Mouse (Mus musculus) bone marrow, adult 2 months (tissue): ENCODE measurements around the gene Rps27rt.

Experiments
- CTCF ChIP-seq: fragments of 200-500 bp; IDR thresholded peaks from 2 replicates; pipeline ENCODE4 v1.5.1; 2011; ENCODE audit warnings: low read length, control low read depth; ENCODE audit not compliant: control insufficient read depth, insufficient read depth
- POLR2A ChIP-seq: fragments of 200-500 bp; IDR thresholded peaks from 2 replicates; pipeline ENCODE4 v1.6.1; 2011; ENCODE audit warnings: low read depth, mild to moderate bottlenecking, control low read depth, low read length, borderline replicate concordance; ENCODE audit not compliant: control insufficient read depth

DNA sequence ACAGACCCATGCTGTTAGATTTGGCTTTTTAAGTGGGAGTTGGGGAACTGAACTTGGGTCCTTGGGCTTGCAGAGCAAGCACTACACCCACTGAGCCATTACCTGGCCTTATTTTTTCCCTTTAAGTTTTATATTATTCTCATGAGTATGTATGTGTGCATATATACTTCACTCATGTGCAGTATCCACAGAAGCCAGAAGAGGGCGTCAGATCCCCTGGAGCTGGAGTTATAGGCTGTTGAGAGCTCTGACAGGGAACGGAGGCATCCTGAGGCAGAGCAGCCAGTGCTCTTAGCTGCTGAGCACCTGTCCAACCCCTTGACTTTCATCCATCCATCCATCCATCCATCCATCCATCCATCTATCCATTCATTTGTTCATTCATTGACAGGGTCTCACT is 45.9 kb downstream of the Rps27rt start:
- TF ChIP-seq CTCF (no peak), POLR2A (no peak)
